Comparison of ENCODE assay signal across 18 mouse cellular contexts in the genomic region with DNA sequence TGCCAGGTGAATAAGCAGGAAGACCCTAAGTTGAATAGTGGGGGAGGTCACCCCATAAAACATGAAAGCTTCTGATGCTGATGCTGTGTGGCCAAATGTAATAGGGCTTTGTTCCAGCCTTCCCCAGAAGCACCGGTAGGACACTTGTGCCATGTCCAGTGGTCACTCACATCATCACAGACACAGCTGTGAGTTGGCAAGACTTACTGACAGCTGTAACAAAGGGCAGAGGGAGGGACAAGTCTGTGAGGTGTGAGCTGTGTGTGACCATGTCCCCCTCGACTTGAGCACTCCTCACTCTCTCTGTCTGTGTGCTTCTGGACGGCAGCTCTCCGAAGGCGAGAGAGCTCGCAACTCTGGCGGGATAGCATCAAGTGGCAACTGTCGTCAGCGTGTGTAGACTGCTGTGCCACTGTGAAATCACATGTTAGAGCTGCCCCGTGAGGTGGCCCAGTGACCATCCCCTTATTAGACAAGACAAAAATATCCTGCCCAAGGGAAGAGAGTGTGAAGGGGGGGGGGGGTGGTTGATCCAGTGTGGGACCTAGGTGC. TPM values are rescaled to one million over a fixed set of nuclear protein-coding genes. Genes with fewer than 3 reads are reported as not detected.
A peak's percentile ranks its signal among the peaks of the same experiment; 100 is the strongest.
DNase-seq lines count a peak whose midpoint lies in the region; ATAC-seq and TF ChIP-seq lines count a peak whose summit lies in the region.
"Had no signal": no experiment of that assay in that cellular context is flagged by ENCODE, and none has a peak within 500 bp of the region (broad histone marks: within the 10 kb centered on the region; RNA-seq: fewer than 3 reads in every experiment).

No protein-coding gene starts in this region.

- ATAC-seq in heart, embryonic 14.5 days (ENCODE audit: insufficient number of reproducible peaks, insufficient read depth, low FRiP score, low read depth): peak; percentile 54
- peak; percentile 19; the same call in 1 of the 2 replicates for ATAC-seq in lung, embryonic 14.5 days (ENCODE audit: insufficient read depth)
- ATAC-seq: activated CD4-positive, CD25-positive, alpha-beta regulatory T cell, adult 4 months; forebrain, embryonic 15.5 days; intestine, embryonic 16.5 days; Patski had no signal

- TF ChIP-seq POLR2A in heart, adult 2 months (IDR thresholded peaks at IDR 0.05; ENCODE audit: insufficient read depth, low read depth, low read length): no peak

- H3K4me2 ChIP-seq in heart, embryonic 14.5 days (ENCODE audit: low read length): 0 out of 2 replicates have a peak overlapping the region, but pooled peaks have one; percentile 20
- H3K4me2 ChIP-seq in lung, embryonic 14.5 days: no peak overlapping the region
- H3K4me2 ChIP-seq: forebrain, embryonic 15.5 days; hindbrain, embryonic 15.5 days had no signal

- intact Hi-C loops in heart, adult 2 months (cut with DNase I): no loop called here

- no peak for TF ChIP-seq CTCF in heart, adult 2 months (IDR thresholded peaks at IDR 0.05)
- TF ChIP-seq CTCF in lung, embryonic 14.5 days (IDR thresholded peaks at IDR 0.05; ENCODE audit: low read depth): no peak

- 0 out of 2 replicates have a peak, but pooled peaks cover 4% of the 10 kb centered on the region for H3K27me3 ChIP-seq in heart, embryonic 10.5 days (ENCODE audit: insufficient read depth, poor library complexity, severe bottlenecking)
- H3K27me3 ChIP-seq in heart, adult 2 months (ENCODE audit: control insufficient read depth, insufficient read depth, low read length): no peaks in the 10 kb centered on the region
- H3K27me3 ChIP-seq in heart, embryonic 14.5 days (ENCODE audit: control insufficient read depth, insufficient read depth, low read length): no peaks in the 10 kb centered on the region
- H3K27me3 ChIP-seq in lung, embryonic 14.5 days (ENCODE audit: insufficient read depth, low read length): no peaks in the 10 kb centered on the region
- H3K27me3 ChIP-seq: CH12.LX; forebrain, embryonic 15.5 days; Patski had no signal

- no peaks in the 10 kb centered on the region for H3K79me2 ChIP-seq in heart, adult 2 months (replicated peaks; ENCODE audit: control insufficient read depth, insufficient read depth, low read length)

- TF ChIP-seq EP300 in heart, adult 2 months (IDR thresholded peaks at IDR 0.05; ENCODE audit: insufficient read depth, low read depth, low read length): no peak

- peaks cover 71% of the 10 kb centered on the region for H3K4me1 ChIP-seq in heart, embryonic 10.5 days
- peaks cover 15% of the 10 kb centered on the region for H3K4me1 ChIP-seq in heart, adult 2 months (ENCODE audit: control insufficient read depth, insufficient read depth, low read length)
- peaks cover 28 to 46% of the 10 kb centered on the region in 2 experiments for H3K4me1 ChIP-seq in heart, embryonic 14.5 days (ENCODE audit: control insufficient read depth in 2 of 2, insufficient read depth in 2 of 2, low read length in 2 of 2)
- H3K4me1 ChIP-seq in lung, embryonic 14.5 days (ENCODE audit: insufficient read depth): peaks cover 28% of the 10 kb centered on the region; the same call in 1 of the 2 replicates

- no peaks in the 10 kb centered on the region for H3K36me3 ChIP-seq in heart, embryonic 10.5 days
- H3K36me3 ChIP-seq in heart, adult 2 months (ENCODE audit: control insufficient read depth, insufficient read depth, low read length): no peaks in the 10 kb centered on the region
- no peaks in the 10 kb centered on the region for H3K36me3 ChIP-seq in heart, embryonic 14.5 days (ENCODE audit: control insufficient read depth, insufficient read depth, low read length)
- H3K36me3 ChIP-seq in lung, embryonic 14.5 days (ENCODE audit: insufficient read depth): peaks cover 4% of the 10 kb centered on the region; the same call in 1 of the 2 replicates
- H3K36me3 ChIP-seq: forebrain, embryonic 15.5 days; hindbrain, embryonic 15.5 days had no signal

- no peak overlapping the region for H3K9ac ChIP-seq in heart, adult 2 months (ENCODE audit: low read depth, low read length)
- no peak overlapping the region for H3K9ac ChIP-seq in heart, embryonic 14.5 days (ENCODE audit: low read length)
- no peak overlapping the region for H3K9ac ChIP-seq in lung, embryonic 14.5 days
- H3K9ac ChIP-seq: forebrain, embryonic 15.5 days; hindbrain, embryonic 15.5 days had no signal

- H3K27ac ChIP-seq in heart, embryonic 10.5 days: no peak overlapping the region
- no peak overlapping the region for H3K27ac ChIP-seq in heart, adult 2 months
- H3K27ac ChIP-seq in heart, embryonic 14.5 days (replicated peaks in 1 of 2; ENCODE audit: control insufficient read depth in 1 of 2, insufficient read depth in 1 of 2, low read depth in 2 of 2, low read length in 2 of 2): no peak overlapping the region
- no peak overlapping the region for H3K27ac ChIP-seq in lung, embryonic 14.5 days (ENCODE audit: low read depth)
- H3K27ac ChIP-seq: embryonic facial prominence, embryonic 10.5 days; forebrain, embryonic 15.5 days; hindbrain, embryonic 15.5 days had no signal

- 48% methylated on average over 10 of the region's 10 CpGs for WGBS in heart, embryonic 10.5 days
- 73% methylated on average over 10 of the region's 10 CpGs for WGBS in heart, adult 2 months
- 43% methylated on average over 10 of the region's 10 CpGs for WGBS in heart, embryonic 14.5 days
- 70% methylated on average over 10 of the region's 10 CpGs for WGBS in lung, embryonic 14.5 days

- DNase-seq in heart, embryonic 10.5 days (ENCODE audit: low spot score): peak; percentile 79
- no peak for DNase-seq in heart, adult 2 months
- DNase-seq in heart, postnatal 4 days: no peak
- no peak for DNase-seq in lung, embryonic 14.5 days
- DNase-seq in lung, adult 18-20 months: no peak
- DNase-seq in adrenal gland, adult 2 months: no peak
- DNase-seq: adrenal gland, postnatal 25 days; cerebellum, adult 2 months; gastrocnemius, postnatal 36 days; kidney, adult 2 months had no signal

- no peak overlapping the region for H3K4me3 ChIP-seq in heart, embryonic 10.5 days
- H3K4me3 ChIP-seq in heart, adult 2 months: no peak overlapping the region
- no peak overlapping the region for H3K4me3 ChIP-seq in heart, embryonic 14.5 days (ENCODE audit: control insufficient read depth in 1 of 2, insufficient read depth in 1 of 2, low read depth in 1 of 2, low read length in 2 of 2)
- no peak overlapping the region for H3K4me3 ChIP-seq in lung, embryonic 14.5 days (ENCODE audit: low read depth, low read length)
- H3K4me3 ChIP-seq: embryonic facial prominence, embryonic 10.5 days; forebrain, embryonic 15.5 days; hindbrain, embryonic 15.5 days had no signal

- H3K9me3 ChIP-seq in heart, embryonic 10.5 days: no peaks in the 10 kb centered on the region
- H3K9me3 ChIP-seq in heart, embryonic 14.5 days (ENCODE audit: control insufficient read depth, low read length): no peaks in the 10 kb centered on the region
- no peaks in the 10 kb centered on the region for H3K9me3 ChIP-seq in lung, embryonic 14.5 days (ENCODE audit: low read depth, low read length)
- H3K9me3 ChIP-seq: embryonic facial prominence, embryonic 10.5 days; forebrain, embryonic 15.5 days; hindbrain, embryonic 15.5 days had no signal

RNA-seq across cellular contexts. Expression of gene Lhfpl2, which starts 43.5 kb away (rescaled TPM):
- 19.3 and 33.6 TPM in 2 replicates for polyA plus RNA-seq in heart, embryonic 10.5 days (2016; fragmentation: Nextera tagmentation; extraction: Ambion mirVana)
- 1 to 10 TPM; 2.8 to 4.0 TPM for total RNA-seq in heart, adult 2 months (2021)
- 3.5 and 9.6 TPM in 2 replicates for polyA plus RNA-seq in heart, adult 2 months (2012; rRNA removed)
- polyA plus RNA-seq in heart, embryonic 14.5 days (2014; fragmentation: Nextera tagmentation; extraction: Ambion mirVana): 19.0 and 21.8 TPM in 2 replicates
- 10 to 100 TPM; 33.9 to 42.2 TPM for total RNA-seq in heart, postnatal 4 days (2021)
- polyA plus RNA-seq in lung, embryonic 14.5 days (2014; fragmentation: Nextera tagmentation; extraction: Ambion mirVana): 61.2 and 64.5 TPM in 2 replicates
- total RNA-seq in adrenal gland, adult 2 months (2021): 10 to 100 TPM; 27.9 to 32.2 TPM
- polyA plus RNA-seq in adrenal gland, adult 2 months (2012; rRNA removed): 21.5 and 26.7 TPM in 2 replicates
- total RNA-seq: CH12.LX had no signal
- polyA plus RNA-seq: activated CD4-positive, CD25-positive, alpha-beta regulatory T cell, adult 4 months had no signal
